10 mouse cellular contexts compared by ENCODE assay signal in the genomic region with DNA sequence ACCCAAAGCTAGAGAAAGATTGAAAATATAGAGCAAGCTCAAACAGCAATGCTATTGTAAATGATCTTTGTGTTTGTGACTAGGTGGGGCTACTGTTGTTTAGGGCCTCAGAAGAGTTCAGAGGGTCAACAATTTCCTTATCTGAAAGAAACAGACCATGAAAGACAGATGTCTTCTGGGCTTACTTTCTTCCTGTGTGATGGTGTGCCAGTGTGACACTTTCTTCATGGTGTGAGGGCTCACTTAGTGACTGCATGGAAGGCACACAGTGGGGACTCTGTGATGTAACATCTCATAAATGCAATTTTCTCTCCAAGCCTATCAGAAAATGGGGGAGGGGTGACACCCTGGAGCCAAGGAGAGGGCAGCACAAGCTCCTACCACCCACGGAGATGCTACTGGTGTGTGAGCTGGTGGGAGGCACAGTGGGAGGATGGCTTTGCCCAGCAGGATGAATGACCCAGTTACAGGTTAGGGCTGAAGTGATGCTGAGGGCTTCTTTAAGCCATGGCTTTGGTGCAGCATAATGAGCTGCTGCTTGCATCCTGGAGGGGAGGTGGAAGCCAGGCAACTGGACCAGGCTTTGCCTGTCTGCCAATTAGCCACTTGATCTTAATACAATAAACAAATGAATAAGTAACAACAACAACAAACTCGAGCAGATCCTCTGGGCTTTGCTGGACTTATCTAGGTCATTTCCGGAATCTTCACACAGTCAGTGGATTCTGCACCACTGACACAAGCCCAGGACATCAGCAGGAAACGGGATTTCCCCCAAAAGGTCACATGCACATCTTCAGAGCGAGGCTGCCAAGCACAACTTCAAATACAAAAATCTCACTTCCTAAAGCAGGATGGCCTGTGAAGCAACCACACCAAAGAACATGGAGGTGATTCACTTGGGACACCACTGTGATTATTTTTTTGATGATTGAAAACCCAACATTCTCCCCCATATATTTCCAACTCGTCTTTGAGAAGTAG. TPM values are rescaled to one million over a fixed set of nuclear protein-coding genes. Genes with fewer than 3 reads are reported as not detected.
DNase-seq lines count a peak whose midpoint lies in the region; ATAC-seq lines count a peak whose summit lies in the region.
"Had no signal": no experiment of that assay in that cellular context is flagged by ENCODE, and none has a peak within 500 bp of the region (broad histone marks: within the 10 kb centered on the region; RNA-seq: fewer than 3 reads in every experiment).

No protein-coding gene starts in this region.

- WGBS in heart, embryonic 11.5 days (ENCODE audit: insufficient replicate concordance), result 28% methylated on average over 6 of the region's 6 CpGs
- 47% methylated on average over 6 of the region's 6 CpGs for WGBS in forebrain, embryonic 14.5 days

- ATAC-seq in CD4-positive, CD25-positive, alpha-beta regulatory T cell, adult 4 months, result peak; percentile 89
- peak; percentile 79 for ATAC-seq in heart, embryonic 11.5 days (replicated peaks; ENCODE audit: insufficient number of reproducible peaks, low FRiP score, low TSS enrichment)
- no peak for ATAC-seq in forebrain, embryonic 14.5 days
- ATAC-seq: forebrain, postnatal 0 days had no signal

- no peaks in the 10 kb centered on the region for H3K9me3 ChIP-seq in heart, embryonic 11.5 days (replicated peaks; ENCODE audit: control insufficient read depth, low read length)
- no peaks in the 10 kb centered on the region for H3K9me3 ChIP-seq in megakaryocyte, embryonic 14.5 days
- H3K9me3 ChIP-seq in forebrain, embryonic 14.5 days (replicated peaks; ENCODE audit: control insufficient read depth, low read length), result no peaks in the 10 kb centered on the region
- H3K9me3 ChIP-seq: neural tube, embryonic 12.5 days had no signal

- no peaks in the 10 kb centered on the region for H3K36me3 ChIP-seq in heart, embryonic 11.5 days (ENCODE audit: control insufficient read depth, insufficient read depth, low read length)
- no peaks in the 10 kb centered on the region for H3K36me3 ChIP-seq in megakaryocyte, embryonic 14.5 days (replicated peaks; ENCODE audit: low read length)
- H3K36me3 ChIP-seq in forebrain, embryonic 14.5 days (ENCODE audit: control insufficient read depth, insufficient read depth, low read length), result no peaks in the 10 kb centered on the region
- H3K36me3 ChIP-seq: neural tube, embryonic 12.5 days had no signal

- H3K4me2 ChIP-seq in heart, embryonic 11.5 days, result peak overlapping the region; percentile 32
- H3K4me2 ChIP-seq in forebrain, embryonic 14.5 days (ENCODE audit: low read length), result no peak overlapping the region
- H3K4me2 ChIP-seq: neural tube, embryonic 12.5 days had no signal

- H3K4me3 ChIP-seq in heart, embryonic 11.5 days (ENCODE audit: low read depth, low read length), result no peak overlapping the region
- peak overlapping the region; percentile 84 for H3K4me3 ChIP-seq in megakaryocyte, embryonic 14.5 days (replicated peaks)
- H3K4me3 ChIP-seq in forebrain, embryonic 14.5 days (ENCODE audit: low read depth, low read length), result no peak overlapping the region
- H3K4me3 ChIP-seq: neural tube, embryonic 12.5 days had no signal

- DNase-seq in heart, adult 11 months, result peak; percentile 96
- no peak for DNase-seq in heart, postnatal 36 days
- no peak for DNase-seq in right cerebral cortex, postnatal 36 days (ENCODE audit: low spot score in 2 of 2)
- DNase-seq in layer of hippocampus, postnatal 36 days, result no peak
- no peak for DNase-seq in forebrain, embryonic 14.5 days (ENCODE audit: low spot score)
- DNase-seq: forebrain, postnatal 0 days had no signal

- peaks cover 24% of the 10 kb centered on the region for H3K4me1 ChIP-seq in heart, embryonic 11.5 days (ENCODE audit: control insufficient read depth, insufficient read depth, low read length)
- H3K4me1 ChIP-seq in megakaryocyte, embryonic 14.5 days, result peaks cover 86% of the 10 kb centered on the region
- H3K4me1 ChIP-seq in forebrain, embryonic 14.5 days (ENCODE audit: control insufficient read depth, insufficient read depth, low read length), result peaks cover 3% of the 10 kb centered on the region; the same call in 1 of the 2 replicates

- H3K27ac ChIP-seq in heart, embryonic 11.5 days (ENCODE audit: low read depth, low read length), result peak overlapping the region; percentile 84
- no peak overlapping the region for H3K27ac ChIP-seq in forebrain, embryonic 14.5 days (ENCODE audit: low read depth, low read length)
- H3K27ac ChIP-seq: neural tube, embryonic 12.5 days had no signal

- intact Hi-C loops in heart, postnatal 36 days (cut with DNase I), result no loop called here

- H3K27me3 ChIP-seq in heart, embryonic 11.5 days (ENCODE audit: control insufficient read depth, insufficient read depth, low read length), result no peaks in the 10 kb centered on the region
- no peaks in the 10 kb centered on the region for H3K27me3 ChIP-seq in megakaryocyte, embryonic 14.5 days (replicated peaks)
- no peaks in the 10 kb centered on the region for H3K27me3 ChIP-seq in forebrain, embryonic 14.5 days (replicated peaks; ENCODE audit: control insufficient read depth, insufficient read depth, low read length)
- H3K27me3 ChIP-seq: neural tube, embryonic 12.5 days had no signal

- H3K9ac ChIP-seq in heart, embryonic 11.5 days (ENCODE audit: low read depth, low read length), result no peak overlapping the region
- no peak overlapping the region for H3K9ac ChIP-seq in forebrain, embryonic 14.5 days (ENCODE audit: low read length)
- H3K9ac ChIP-seq: forebrain, postnatal 0 days; neural tube, embryonic 12.5 days had no signal

RNA-seq across cellular contexts. Expression of a gene that starts 46.5 kb away (rescaled TPM):
- total RNA-seq in heart, postnatal 36 days (2021), result 10 to 100 TPM; 10.4 to 12.0 TPM
- polyA plus RNA-seq in CD4-positive, CD25-positive, alpha-beta regulatory T cell, adult 4 months (2017; shearing (Covaris generic)), result 10 to 100 TPM; 33.0 to 55.6 TPM
- polyA plus RNA-seq in heart, embryonic 11.5 days (2014; fragmentation: Nextera tagmentation; extraction: Ambion mirVana), result 42.6 and 44.1 TPM in 2 replicates
- 50.3 and 60.3 TPM in 2 replicates for polyA plus RNA-seq in megakaryocyte, embryonic 14.5 days (2012; ENCODE audit: insufficient read depth, low replicate concordance)
- 10 to 100 TPM; 71.0 to 78.7 TPM for total RNA-seq in layer of hippocampus, postnatal 36 days (2021)
- polyA plus RNA-seq in forebrain, embryonic 14.5 days (2014; fragmentation: Nextera tagmentation; extraction: Ambion mirVana), result 93.0 and 112 TPM in 2 replicates
